Mouse (Mus musculus): ENCODE data around the gene Ftcd. TPM values are rescaled to one million over a fixed set of nuclear protein-coding genes. Genes with fewer than 3 reads are reported as not detected.

Gene Ftcd
- total RNA-seq, 4 experiments from 2014 or later, result 0.21 TPM; not detected in 3

DNA sequence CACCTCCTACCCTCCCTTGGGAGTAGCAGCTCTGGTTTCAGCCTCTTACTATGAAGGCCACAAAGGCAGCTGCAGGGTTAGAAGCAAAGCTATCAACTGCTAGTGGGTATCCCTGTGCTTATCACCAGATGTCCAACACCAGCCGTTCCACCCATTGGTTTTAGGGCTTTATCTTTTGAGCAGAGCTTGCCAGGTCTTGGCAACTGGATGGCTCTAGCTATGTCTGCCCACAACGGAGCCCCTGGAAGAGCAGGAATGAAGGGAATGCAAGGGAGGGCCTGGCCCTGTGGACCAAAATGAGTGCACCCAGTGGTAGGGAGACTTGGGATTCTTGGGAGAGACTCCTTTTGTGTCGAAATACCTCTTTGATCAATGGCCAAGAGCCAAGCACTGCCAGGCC is 27.2 kb downstream of the Ftcd start:
- no peak for DNase-seq (ENCODE audit: low spot score in 2 of 2)

DNA sequence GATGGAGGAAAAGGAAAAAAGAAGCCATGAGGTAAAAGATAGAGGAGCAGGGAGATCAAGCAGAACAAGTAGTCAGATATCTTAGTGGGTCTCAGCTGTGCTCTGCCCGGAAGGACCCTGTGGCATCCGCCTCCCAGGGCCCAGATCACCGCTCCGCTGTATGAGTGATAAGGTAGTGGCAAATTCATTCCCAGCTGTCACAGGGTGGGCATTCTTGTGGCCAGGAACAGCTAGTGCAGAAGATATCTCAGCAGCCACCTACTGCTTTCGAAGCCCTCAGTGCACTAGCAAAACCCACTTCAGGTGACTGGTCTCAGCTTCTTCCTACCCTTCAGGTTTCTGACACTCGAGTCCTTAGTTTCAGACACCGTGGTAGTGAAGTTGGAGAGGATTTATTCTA is 37.0 kb downstream of the Ftcd start:
- no peak for DNase-seq (ENCODE audit: low spot score in 2 of 2)

DNA sequence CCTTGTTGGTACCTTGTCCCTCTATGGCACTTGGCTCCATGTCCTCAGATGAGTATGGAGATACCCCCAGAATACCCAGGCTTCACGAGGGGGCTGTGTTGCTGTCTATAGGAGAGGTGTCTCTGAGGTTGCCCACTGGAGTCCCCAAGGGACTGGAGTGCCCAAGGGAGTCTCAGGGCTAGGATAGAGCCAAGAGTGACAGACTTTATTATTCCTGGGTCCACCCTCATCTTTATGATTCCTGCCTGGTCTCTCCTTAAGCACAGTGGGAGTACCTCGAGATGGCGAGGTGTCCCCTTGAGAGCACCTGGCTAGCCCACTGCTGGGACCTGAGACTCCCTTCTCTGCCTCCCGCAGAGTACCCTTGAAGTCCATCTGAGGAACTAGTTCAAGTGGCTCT is 47.0 kb downstream of the Ftcd start:
- no peak for DNase-seq (ENCODE audit: low spot score in 2 of 2)

DNA sequence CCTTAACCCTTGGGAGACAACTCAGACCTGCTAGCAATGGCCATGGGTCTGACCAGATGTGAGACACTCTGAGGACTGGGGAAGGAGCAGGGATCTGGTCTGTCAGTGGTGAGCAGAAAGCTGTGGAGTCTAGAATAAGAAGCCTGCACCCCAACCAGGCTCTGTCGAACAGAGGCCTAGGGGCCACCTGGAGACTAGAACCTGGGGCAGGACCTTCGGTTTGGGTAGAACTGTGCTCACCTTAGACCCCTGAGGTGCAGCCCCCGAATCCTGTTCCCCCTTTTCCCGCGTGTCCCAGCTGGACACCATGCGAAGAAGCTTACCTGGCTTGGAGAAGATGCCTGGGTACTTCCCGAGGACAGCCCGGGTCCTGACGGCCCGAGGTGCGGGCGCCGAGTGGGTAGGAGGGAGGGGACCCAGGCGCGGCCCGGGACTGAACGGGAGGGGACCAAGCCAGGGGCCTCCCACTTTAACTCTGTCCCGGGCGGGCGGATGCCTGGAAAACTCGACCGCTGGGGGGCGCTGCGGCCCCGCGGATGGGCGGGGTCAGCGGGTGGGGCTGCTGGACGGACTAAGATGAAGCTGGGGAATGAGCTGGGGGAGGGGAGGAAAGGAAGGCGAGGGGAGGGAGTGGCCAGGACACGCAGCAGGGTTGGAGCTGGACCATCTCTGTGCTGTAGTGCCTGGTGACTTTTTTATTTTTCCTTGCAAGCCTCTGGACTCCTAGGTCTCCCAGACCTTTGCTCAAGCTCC is 47.7 kb downstream of the Ftcd start, which contains the start of gene Col6a2:
Gene Col6a2, minus strand, starts transcription at position 703 of the 753 bp plus-strand sequence.
- DNase-seq (ENCODE audit: low spot score in 2 of 2), result peak; percentile 29 to 66

DNA sequence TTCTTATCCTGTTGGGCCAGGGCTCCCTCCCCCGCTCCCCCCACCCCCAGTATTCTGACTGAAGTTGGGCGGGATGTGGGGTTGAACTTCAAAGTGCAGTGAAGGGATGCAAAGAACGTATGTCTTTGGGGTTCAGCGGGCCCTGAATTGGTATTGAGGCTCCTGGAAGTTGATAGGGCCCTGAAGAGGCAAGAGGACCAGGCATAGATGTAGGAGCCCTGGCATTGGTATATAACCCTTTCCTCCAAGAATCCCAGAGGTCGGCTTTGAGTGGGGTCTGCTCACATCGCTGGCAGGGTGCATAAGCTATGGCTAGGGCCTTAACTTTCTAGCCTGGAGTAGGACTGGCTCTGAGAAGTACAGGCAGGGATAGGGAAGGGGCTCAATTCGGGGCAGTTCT is 48.3 kb downstream of the Ftcd start:
- DNase-seq (ENCODE audit: low spot score in 2 of 2), result no peak

DNA sequence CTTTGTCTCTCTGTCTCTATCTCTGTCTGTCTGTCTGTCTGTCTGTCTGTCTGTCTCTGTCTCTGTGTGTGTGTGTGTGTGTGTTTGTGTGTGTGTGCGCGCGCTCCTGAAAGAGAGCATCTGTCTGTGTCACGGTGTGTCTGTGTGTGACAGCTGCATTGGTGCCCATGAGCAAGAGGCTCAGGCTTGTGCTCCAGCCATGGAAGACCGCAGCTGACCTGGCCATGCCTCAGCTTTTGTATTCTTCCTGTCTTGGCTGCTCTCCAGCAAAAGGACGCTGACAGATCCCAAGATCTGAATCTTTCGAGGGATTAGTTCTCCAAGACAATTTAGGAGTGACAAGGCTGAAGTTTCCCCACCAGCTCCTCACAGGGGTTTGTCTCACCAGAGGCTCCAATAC is 49.5 kb downstream of the Ftcd start:
- no peak for DNase-seq (ENCODE audit: low spot score in 2 of 2)

DNA sequence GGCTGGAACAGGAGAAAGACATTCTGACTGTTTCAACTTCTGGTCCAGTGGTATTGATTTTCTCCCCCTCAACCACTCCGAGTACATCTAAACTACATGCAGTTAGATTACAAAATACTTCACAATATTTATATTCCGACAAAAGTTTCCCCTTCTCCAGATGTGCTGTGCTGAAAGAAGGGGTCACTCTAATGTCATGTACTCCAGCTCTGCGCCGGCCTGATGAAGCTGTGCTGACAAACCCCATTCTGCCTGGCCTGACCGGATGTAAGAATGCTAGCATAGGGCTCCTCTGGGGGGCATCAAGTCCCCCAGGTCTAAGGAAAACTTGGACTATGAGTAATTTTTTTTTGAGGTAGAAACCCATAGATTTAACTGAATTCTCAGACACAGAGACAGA is 52.3 kb downstream of the Ftcd start:
- no peak for DNase-seq (ENCODE audit: low spot score in 2 of 2)

DNA sequence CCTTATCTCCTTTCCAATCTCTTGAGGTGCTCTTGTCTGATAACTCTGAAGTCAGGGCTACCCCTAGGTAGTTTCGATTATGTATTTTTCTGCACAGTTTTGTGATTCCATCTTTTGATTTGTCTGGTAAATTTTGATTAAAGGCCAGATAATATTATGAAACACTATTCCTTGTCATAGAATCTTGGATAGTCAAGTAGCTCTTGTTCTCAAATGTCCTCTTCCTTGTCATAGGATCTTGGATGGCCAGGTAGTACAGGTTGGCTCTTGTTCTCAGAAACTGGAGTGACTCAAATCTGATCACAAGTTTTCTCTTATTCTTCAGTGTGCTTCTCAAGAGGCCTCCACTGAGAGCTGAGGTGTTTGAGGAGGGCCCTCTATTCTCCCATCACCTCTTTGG is 55.2 kb downstream of the Ftcd start:
- no peak for DNase-seq (ENCODE audit: low spot score in 2 of 2)

DNA sequence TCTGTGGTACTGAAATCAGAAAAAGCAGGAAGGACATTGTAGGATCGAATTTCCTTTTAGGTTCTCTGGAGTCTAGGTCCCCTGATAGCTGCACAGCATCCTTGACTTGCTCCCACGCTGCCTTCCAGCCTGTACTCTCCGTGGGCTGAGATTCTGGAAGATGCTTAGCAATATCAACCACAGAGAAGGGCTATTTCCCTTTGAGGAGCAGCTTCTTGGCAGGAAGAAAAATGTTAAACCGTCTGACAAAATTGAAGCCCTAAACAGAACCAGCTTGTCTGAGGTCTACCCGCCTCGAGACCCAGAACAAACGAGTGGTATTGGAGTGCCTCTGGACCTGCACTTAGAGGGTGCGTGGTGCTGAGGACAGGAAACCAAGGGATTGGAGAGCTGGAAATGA is 57.2 kb downstream of the Ftcd start:
- peak in 1 of 2 experiments; percentile 24 for DNase-seq (ENCODE audit: low spot score in 2 of 2)

DNA sequence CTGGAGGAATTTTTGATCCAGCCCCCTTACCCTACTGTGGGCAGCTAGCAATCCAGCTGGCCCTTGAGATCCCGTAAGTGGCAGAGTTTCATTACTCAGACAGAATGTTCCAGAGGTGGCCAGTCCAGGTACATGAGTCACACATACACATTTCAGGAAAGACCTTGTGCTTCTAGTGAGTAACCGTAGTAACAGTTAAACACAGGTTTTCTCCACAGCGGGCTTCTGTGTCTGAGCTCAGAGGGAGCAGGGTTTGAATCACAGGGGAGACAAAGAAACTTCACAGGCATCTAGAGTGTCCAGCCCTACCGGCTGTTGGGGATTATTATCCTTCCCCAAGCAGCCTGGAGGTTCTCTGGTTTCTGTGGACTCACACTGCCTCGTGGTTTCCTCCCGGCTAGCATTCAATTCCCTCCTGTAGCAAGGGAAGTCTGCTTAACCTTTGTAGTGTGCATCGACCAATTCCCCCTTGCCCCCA is 58.7 kb downstream of the Ftcd start:
- DNase-seq (ENCODE audit: low spot score in 2 of 2), result no peak

DNA sequence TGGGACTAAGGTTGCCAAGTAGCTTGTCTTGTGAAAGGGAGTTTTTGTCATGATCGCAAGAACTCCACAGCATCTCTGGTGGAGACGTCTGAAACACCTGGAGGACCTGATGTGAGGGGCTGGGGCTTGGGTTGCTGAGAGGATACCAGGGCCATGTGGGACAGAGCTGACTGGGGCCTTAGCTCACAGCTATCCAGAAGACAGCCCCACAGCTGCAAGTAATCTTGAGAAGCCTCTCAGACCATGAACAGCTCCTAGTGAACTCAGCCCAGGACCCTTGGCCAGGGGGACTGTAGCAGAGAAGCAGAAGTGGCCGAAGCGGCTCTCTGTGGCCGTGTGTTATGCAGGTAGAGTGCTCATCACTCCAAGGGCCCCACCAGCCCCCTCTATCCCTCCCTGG is 59.1 kb downstream of the Ftcd start:
- DNase-seq (ENCODE audit: low spot score in 2 of 2), result no peak

DNA sequence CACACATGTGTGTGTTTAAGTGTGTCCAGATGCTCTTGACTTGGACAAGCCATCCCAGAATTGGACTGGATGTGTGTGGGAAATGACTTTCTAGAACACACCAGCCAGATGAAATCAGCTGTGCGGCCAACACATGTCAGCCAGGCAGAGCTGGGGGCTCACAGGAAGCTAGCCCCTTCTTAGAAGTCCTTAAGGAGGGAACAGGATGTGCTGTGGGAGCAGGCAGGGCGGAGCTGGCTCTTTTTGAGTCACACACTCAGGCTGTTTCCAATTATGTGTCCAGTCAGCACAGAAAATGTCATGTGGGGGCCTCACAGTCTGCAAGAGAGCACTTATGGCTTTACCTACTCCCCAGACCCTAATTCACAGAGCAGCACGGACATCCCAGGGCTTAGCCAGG is 60.6 kb downstream of the Ftcd start:
- no peak for DNase-seq (ENCODE audit: low spot score in 2 of 2)

DNA sequence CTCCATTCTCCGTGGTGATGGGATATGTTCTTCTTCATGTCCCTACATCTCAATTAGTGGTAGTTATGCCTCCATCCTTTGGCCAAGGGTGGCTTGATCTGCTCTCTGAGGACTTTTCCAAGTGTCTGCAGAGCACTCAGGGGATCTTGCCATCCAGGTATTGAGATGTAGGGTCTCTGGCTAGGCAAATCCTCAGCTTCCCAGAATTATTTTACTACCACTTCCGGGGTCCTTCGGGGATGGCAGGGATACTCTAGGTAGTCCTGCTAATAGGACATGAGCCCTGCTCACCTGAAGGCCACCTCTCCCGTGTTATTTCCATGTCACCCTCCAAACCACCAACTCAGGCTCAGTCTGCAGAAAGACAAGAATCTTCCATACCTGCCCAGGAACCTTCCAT is 61.2 kb downstream of the Ftcd start:
- no peak for DNase-seq (ENCODE audit: low spot score in 2 of 2)

Other genes with a start within 250 kb of the Ftcd start
- 10 to 100 TPM; 61.0 to 72.9 (median 64.9) TPM for gene Dip2a, start 230.4 kb upstream of the Ftcd start, total RNA-seq (2022)
- 1 to 10 TPM in 1 of 4 experiments, not detected in 3; 6.9 TPM for gene AC141477.1, start 135.2 kb upstream of the Ftcd start, total RNA-seq (2022)
- gene Pcnt, start 132.9 kb upstream of the Ftcd start, total RNA-seq (2022), result 10 to 100 TPM; 21.7 to 23.6 (median 23.2) TPM
- under 1 TPM in 2 of 4 experiments, not detected in 2; 0.21 to 0.25 TPM for gene 2610028H24Rik, start 126.6 kb upstream of the Ftcd start, total RNA-seq (2022)
- gene Mcm3ap, start 106.7 kb upstream of the Ftcd start, total RNA-seq (2022), result 10 to 100 TPM; 49.6 to 54.6 (median 54.2) TPM
- 1 to 10 TPM; 3.1 to 5.3 (median 4.5) TPM for gene Ybey, start 106.5 kb upstream of the Ftcd start, total RNA-seq (2022)
- 10 to 100 TPM; 40.6 to 69.0 (median 51.1) TPM for gene Lss, start 44.1 kb upstream of the Ftcd start, total RNA-seq (2022)
- gene Spatc1l, start 13.4 kb upstream of the Ftcd start, total RNA-seq (2022), result not detected
- gene Col6a2, start 48.0 kb downstream of the Ftcd start, total RNA-seq (2022), result 1 to 10 TPM; 6.6 to 8.4 (median 7.7) TPM
- 10 to 100 TPM; 31.2 to 46.8 (median 38.5) TPM for gene Col6a1, start 150.5 kb downstream of the Ftcd start, total RNA-seq (2022)